29 mouse cellular contexts compared by ENCODE assay signal in the genomic region with DNA sequence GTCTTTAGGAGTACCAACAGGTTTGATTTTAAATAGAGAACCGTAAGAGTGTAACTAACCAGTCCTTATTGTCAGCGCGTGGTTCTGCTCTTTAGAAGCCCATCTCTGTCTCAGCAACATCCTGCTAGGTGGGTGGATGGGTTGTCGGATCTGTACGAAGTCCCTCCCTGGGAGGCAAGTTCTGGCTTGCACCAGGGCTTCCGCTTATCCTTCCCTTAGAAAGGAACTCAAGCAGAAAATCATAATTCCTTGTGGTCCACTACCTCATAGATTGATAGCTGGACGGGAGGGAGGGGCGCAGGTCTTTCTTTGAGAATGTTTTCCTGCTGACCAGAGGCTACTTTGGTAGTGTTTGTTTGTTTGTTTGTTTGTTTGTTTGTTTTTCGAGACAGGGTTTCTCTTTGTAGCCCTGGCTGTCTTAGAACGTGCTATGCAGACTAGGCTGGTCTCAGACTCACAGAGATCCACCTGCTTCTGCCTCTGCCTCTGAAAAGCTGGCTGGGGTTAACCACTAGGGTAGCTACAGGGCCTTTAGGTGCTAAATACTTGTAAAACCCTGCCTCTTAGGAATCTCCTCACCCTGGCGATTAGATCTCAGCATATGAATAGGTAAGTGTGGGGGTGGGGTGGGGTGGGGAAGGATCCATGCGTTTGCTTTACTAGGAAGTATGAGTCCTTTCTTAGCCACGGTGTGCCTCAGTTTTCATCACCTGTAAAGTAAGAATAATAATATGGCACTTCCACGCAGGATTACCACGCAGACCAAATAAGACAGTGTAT. TPM values are rescaled to one million over a fixed set of nuclear protein-coding genes. Genes with fewer than 3 reads are reported as not detected.
DNase-seq lines count a peak whose midpoint lies in the region; ATAC-seq and TF ChIP-seq lines count a peak whose summit lies in the region.
"Had no signal": no experiment of that assay in that cellular context is flagged by ENCODE, and none has a peak within 500 bp of the region (broad histone marks: within the 10 kb centered on the region; RNA-seq: fewer than 3 reads in every experiment).

No protein-coding gene starts in this region.

- H3K9ac ChIP-seq in embryonic facial prominence, embryonic 15.5 days: no peak overlapping the region
- H3K9ac ChIP-seq in stomach, postnatal 0 days (ENCODE audit: low read length): no peak overlapping the region
- H3K9ac ChIP-seq: embryonic facial prominence, embryonic 13.5 days; forebrain, postnatal 0 days; heart, embryonic 12.5 days; heart, embryonic 15.5 days; hindbrain, embryonic 12.5 days; hindbrain, embryonic 15.5 days had no signal

- TF ChIP-seq EP300 in stomach, postnatal 0 days (optimal IDR thresholded peaks at IDR 0.05): no peak

- peak; percentile 57 for DNase-seq in urinary bladder, postnatal 14 days (ENCODE audit: low spot score)
- no peak for DNase-seq in urinary bladder, postnatal 36 days (ENCODE audit: low spot score in 2 of 2)
- peak; percentile 55 for DNase-seq in ES-CJ7 (ENCODE audit: low read depth, low spot score)
- DNase-seq in stomach, postnatal 0 days (ENCODE audit: low spot score): no peak
- DNase-seq in gastrocnemius, postnatal 4 days (ENCODE audit: low spot score in 2 of 2): no peak
- DNase-seq in frontal cortex, postnatal 25 days (ENCODE audit: low spot score in 2 of 2): no peak
- no peak for DNase-seq in hindbrain, embryonic 10.5 days (ENCODE audit: low spot score)
- DNase-seq: adrenal gland, postnatal 10 days; adrenal gland, postnatal 36 days; cerebellum, adult 18-20 months; cerebellum, adult 9-10 months; cerebellum, postnatal 14 days; forebrain, postnatal 0 days; gastrocnemius, postnatal 36 days; heart, adult 11 months; heart, postnatal 10 days; heart, postnatal 36 days had no signal

- no peak overlapping the region for H3K4me2 ChIP-seq in embryonic facial prominence, embryonic 15.5 days (replicated peaks)
- no peak overlapping the region for H3K4me2 ChIP-seq in stomach, postnatal 0 days (replicated peaks; ENCODE audit: low read depth)
- H3K4me2 ChIP-seq: embryonic facial prominence, embryonic 13.5 days; heart, embryonic 12.5 days; heart, embryonic 15.5 days; hindbrain, embryonic 12.5 days; hindbrain, embryonic 15.5 days had no signal

- H3K4me1 ChIP-seq in embryonic facial prominence, embryonic 15.5 days: peaks cover 25% of the 10 kb centered on the region
- peaks cover 4% of the 10 kb centered on the region; the same call in 1 of the 2 replicates for H3K4me1 ChIP-seq in stomach, postnatal 0 days (replicated peaks; ENCODE audit: control insufficient read depth, insufficient read depth)
- peaks cover 23% of the 10 kb centered on the region for H3K4me1 ChIP-seq in hindbrain, embryonic 10.5 days (replicated peaks)

- no peak for ATAC-seq in embryonic facial prominence, embryonic 15.5 days (ENCODE audit: insufficient number of reproducible peaks, low FRiP score, low TSS enrichment, low read depth)
- no peak for ATAC-seq in stomach, postnatal 0 days (ENCODE audit: low FRiP score, low TSS enrichment)
- ATAC-seq: CD4-positive, CD25-positive, alpha-beta regulatory T cell, adult 4 months; forebrain, embryonic 14.5 days; forebrain, postnatal 0 days; intestine, postnatal 0 days had no signal

- TF ChIP-seq CTCF in stomach, postnatal 0 days (IDR thresholded peaks at IDR 0.05; ENCODE audit: low read depth): no peak

- no peaks in the 10 kb centered on the region for H3K9me3 ChIP-seq in embryonic facial prominence, embryonic 15.5 days (replicated peaks)
- no peaks in the 10 kb centered on the region for H3K9me3 ChIP-seq in stomach, postnatal 0 days (ENCODE audit: control insufficient read depth, low read length)
- no peaks in the 10 kb centered on the region for H3K9me3 ChIP-seq in hindbrain, embryonic 10.5 days
- H3K9me3 ChIP-seq: embryonic facial prominence, embryonic 13.5 days; heart, embryonic 12.5 days; heart, embryonic 15.5 days; hindbrain, embryonic 12.5 days; hindbrain, embryonic 15.5 days had no signal

- 24% methylated on average over 15 of the region's 15 CpGs for WGBS in embryonic facial prominence, embryonic 15.5 days
- WGBS in stomach, postnatal 0 days: 30% methylated on average over 15 of the region's 15 CpGs
- 25% methylated on average over 15 of the region's 15 CpGs for WGBS in hindbrain, embryonic 10.5 days

- peak overlapping the region; percentile 51 for H3K27ac ChIP-seq in embryonic facial prominence, embryonic 15.5 days (replicated peaks)
- H3K27ac ChIP-seq in stomach, postnatal 0 days (replicated peaks): peak overlapping the region; percentile 19; the same call in 1 of the 2 replicates
- H3K27ac ChIP-seq in hindbrain, embryonic 10.5 days: no peak overlapping the region
- H3K27ac ChIP-seq: embryonic facial prominence, embryonic 13.5 days; heart, embryonic 15.5 days; hindbrain, embryonic 12.5 days; hindbrain, embryonic 15.5 days had no signal

- H3K36me3 ChIP-seq in embryonic facial prominence, embryonic 15.5 days: no peaks in the 10 kb centered on the region
- H3K36me3 ChIP-seq in stomach, postnatal 0 days (ENCODE audit: control insufficient read depth, insufficient read depth, low read length): no peaks in the 10 kb centered on the region
- H3K36me3 ChIP-seq in hindbrain, embryonic 10.5 days: no peaks in the 10 kb centered on the region
- H3K36me3 ChIP-seq: embryonic facial prominence, embryonic 13.5 days; heart, embryonic 12.5 days; heart, embryonic 15.5 days; hindbrain, embryonic 12.5 days; hindbrain, embryonic 15.5 days had no signal

- H3K27me3 ChIP-seq in embryonic facial prominence, embryonic 15.5 days: peaks cover 56% of the 10 kb centered on the region
- H3K27me3 ChIP-seq in stomach, postnatal 0 days (ENCODE audit: control insufficient read depth, insufficient read depth, low read length): peaks cover 5% of the 10 kb centered on the region; the same call in 1 of the 2 replicates
- H3K27me3 ChIP-seq in hindbrain, embryonic 10.5 days (ENCODE audit: insufficient read depth, poor library complexity, severe bottlenecking): peaks cover 93% of the 10 kb centered on the region

- H3K4me3 ChIP-seq in embryonic facial prominence, embryonic 15.5 days (replicated peaks): no peak overlapping the region
- H3K4me3 ChIP-seq in stomach, postnatal 0 days (ENCODE audit: low read depth, low read length): no peak overlapping the region
- no peak overlapping the region for H3K4me3 ChIP-seq in hindbrain, embryonic 10.5 days
- H3K4me3 ChIP-seq: embryonic facial prominence, embryonic 13.5 days; heart, embryonic 12.5 days; heart, embryonic 15.5 days; hindbrain, embryonic 12.5 days; hindbrain, embryonic 15.5 days had no signal

RNA-seq across cellular contexts. Expression of a gene that starts 10.8 kb away (rescaled TPM):
- 8.5 TPM in 2 replicates for polyA plus RNA-seq in embryonic facial prominence, embryonic 15.5 days (2015; fragmentation: Nextera tagmentation; extraction: Ambion mirVana)
- polyA plus RNA-seq in stomach, postnatal 0 days (2015; fragmentation: Nextera tagmentation; extraction: Ambion mirVana): 3.7 and 5.3 TPM in 2 replicates
- total RNA-seq in gastrocnemius, postnatal 4 days (2021): under 1 TPM; 0.29 to 0.52 TPM
- 0.25 and 0.90 TPM in 2 replicates for polyA plus RNA-seq in hindbrain, embryonic 10.5 days (2016; fragmentation: Nextera tagmentation; extraction: Ambion mirVana)
- total RNA-seq: gastrocnemius, adult 8-10 months had no signal

RNA-seq across cellular contexts. Expression of a gene that starts 29.9 kb away (rescaled TPM):
- polyA plus RNA-seq in embryonic facial prominence, embryonic 15.5 days (2015; fragmentation: Nextera tagmentation; extraction: Ambion mirVana): 0.11 and 0.19 TPM in 2 replicates
- polyA plus RNA-seq in stomach, postnatal 0 days (2015; fragmentation: Nextera tagmentation; extraction: Ambion mirVana): 0.11 and 0.27 TPM in 2 replicates
- under 1 TPM in 1 of 2 experiments, not detected in 1; 0.08 TPM for total RNA-seq in gastrocnemius, postnatal 4 days (2021)
- not detected in 2 replicates for polyA plus RNA-seq in hindbrain, embryonic 10.5 days (2016; fragmentation: Nextera tagmentation; extraction: Ambion mirVana)
- total RNA-seq: gastrocnemius, adult 8-10 months; gastrocnemius, postnatal 36 days had no signal
- polyA plus RNA-seq: CD4-positive, CD25-positive, alpha-beta regulatory T cell, adult 4 months; forebrain, embryonic 11.5 days; hindbrain, embryonic 12.5 days had no signal

RNA-seq across cellular contexts. Expression of a gene that starts 54.4 kb away (rescaled TPM):
- polyA plus RNA-seq in embryonic facial prominence, embryonic 15.5 days (2015; fragmentation: Nextera tagmentation; extraction: Ambion mirVana): 0.75 and 1.1 TPM in 2 replicates
- 0.58 and 0.64 TPM in 2 replicates for polyA plus RNA-seq in stomach, postnatal 0 days (2015; fragmentation: Nextera tagmentation; extraction: Ambion mirVana)
- 1 to 10 TPM; 1.1 to 1.3 TPM for total RNA-seq in gastrocnemius, postnatal 4 days (2021)
- 0.31 and 0.43 TPM in 2 replicates for polyA plus RNA-seq in hindbrain, embryonic 10.5 days (2016; fragmentation: Nextera tagmentation; extraction: Ambion mirVana)
- polyA plus RNA-seq: C2C12 had no signal

Comparison
In these comparisons a context has a peak if more than half of its experiments do, and no peak if none do; other contexts are left out.
1. DNase-seq: peak in urinary bladder, postnatal 14 days (single experiment) and ES-CJ7 (single experiment); none in urinary bladder, postnatal 36 days (0 of 2), stomach, postnatal 0 days (single experiment), gastrocnemius, postnatal 4 days (0 of 2), frontal cortex, postnatal 25 days (0 of 2) and hindbrain, embryonic 10.5 days (single experiment).